Mouse (Mus musculus): ENCODE data around the gene Eps15l1.
A peak's percentile ranks its signal among the peaks of the same experiment; 100 is the strongest.

The Eps15l1 gene

DNA sequence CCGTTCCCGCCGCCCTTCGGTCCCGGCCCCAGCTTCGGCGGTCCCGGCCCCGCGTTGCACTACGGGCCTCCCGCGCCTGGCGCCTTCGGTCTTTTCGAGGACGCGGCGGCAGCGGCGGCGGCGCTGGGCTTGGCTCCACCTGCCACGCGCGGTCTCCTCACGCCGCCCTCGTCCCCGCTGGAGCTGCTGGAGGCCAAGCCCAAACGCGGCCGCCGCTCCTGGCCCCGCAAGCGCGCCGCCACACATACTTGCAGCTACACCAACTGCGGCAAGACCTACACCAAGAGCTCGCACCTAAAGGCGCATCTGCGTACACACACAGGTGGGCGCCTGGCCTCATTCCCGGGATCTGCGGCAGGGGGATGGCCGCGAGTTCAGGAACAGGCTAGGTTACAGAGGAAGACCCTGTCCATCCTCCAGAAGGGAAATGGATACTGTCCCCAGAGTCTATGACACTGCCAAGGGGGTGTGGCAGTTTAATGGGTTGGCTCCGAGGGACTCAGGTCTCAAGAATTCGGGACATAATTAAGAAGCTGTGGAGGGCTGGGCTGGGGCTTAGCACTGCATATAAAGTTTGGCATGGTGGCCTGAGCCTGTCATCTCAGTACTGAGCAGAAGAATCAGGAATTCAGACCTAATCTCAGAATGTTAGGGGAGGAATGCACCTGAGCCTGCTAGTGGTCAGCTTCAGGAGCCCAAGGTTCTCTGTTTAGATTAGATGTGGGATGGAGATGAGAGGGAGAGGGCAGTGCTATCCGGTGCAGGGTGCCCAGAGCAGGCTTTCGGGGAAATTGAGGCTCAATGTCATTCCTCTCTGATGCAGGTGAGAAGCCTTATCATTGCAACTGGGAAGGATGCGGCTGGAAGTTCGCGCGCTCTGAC lies 101.1 kb downstream of the Eps15l1 start:
- DNase-seq (ENCODE audit: low spot score in 2 of 2) = peak in 1 of 2 experiments; percentile 13

- DNase-seq (ENCODE audit: low spot score in 2 of 2) = no peak
Measured at GRCm38 (mm10) chr8:72319397-72319796, 101.9 kb downstream of the Eps15l1 start.

GRCm38 (mm10) chr8:72318801-72319322 lies 102.4 kb downstream of the Eps15l1 start, which contains the start of gene Klf2:
Gene Klf2, plus strand, starts transcription at chr8:72319033.
- DNase-seq (ENCODE audit: low spot score in 2 of 2) = peak; percentile 83 to 87

GRCm38 (mm10) chr8:72317741-72318301 lies 103.4 kb downstream of the Eps15l1 start:
- no peak for DNase-seq (ENCODE audit: low spot score in 2 of 2)

DNA sequence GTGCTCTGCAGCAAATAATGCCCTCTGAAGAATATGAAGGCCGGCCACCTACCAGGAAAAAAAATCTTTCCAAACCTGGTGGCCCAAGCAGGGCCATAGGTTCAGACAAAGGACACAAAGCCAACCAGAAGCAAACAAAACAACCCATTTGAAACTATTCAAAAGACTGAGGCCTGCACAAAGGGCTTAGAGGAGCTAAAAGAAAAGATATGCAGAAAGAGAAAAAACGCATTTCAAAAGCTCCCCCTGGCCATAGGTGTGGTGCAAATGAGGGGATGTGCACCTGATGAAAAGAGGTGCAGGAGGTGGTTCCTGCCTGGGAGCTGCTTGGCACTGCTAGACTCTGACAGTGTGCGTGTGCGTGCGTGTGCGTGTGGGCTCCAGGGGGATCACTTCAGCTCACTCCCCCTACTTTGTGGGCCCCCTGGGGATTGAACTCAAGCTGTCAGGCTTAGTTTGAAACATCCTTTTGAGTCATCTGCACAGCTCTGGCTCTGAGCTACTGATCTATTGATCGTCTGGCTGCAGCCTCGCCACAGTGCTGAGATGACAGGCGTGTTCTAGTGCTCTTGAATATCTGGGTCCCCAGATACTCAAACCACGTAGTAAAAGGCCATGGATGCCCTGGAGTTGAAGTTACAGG lies 105.1 kb downstream of the Eps15l1 start:
- no peak for DNase-seq (ENCODE audit: low spot score in 2 of 2)

- DNase-seq (ENCODE audit: low spot score in 2 of 2) = no peak
Measured at GRCm38 (mm10) chr8:72312926-72313518, 108.2 kb downstream of the Eps15l1 start.

GRCm38 (mm10) chr8:72310849-72311506 lies 110.3 kb downstream of the Eps15l1 start:
- DNase-seq (ENCODE audit: low spot score in 2 of 2) = peak; percentile 73 to 78

DNA sequence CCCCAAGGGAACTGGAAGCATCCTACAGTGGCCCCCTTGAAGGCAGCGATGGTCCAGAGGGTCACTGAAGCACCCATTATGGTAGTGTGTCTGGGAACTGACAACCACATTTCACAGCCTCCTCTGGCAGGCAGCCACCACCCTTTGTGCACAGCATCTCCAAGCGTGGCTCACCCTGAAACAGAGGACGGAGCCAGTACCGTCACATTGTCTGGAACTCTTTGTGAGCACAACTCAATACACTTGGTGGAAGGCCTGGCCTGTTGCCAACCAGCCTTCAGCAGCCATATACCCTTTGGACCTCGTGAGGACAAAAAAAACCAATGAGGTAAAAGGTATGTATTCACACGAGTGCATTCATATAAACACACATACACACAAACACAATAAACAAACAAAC lies 113.0 kb downstream of the Eps15l1 start:
- no peak for DNase-seq (ENCODE audit: low spot score in 2 of 2)

- no peak for DNase-seq (ENCODE audit: low spot score in 2 of 2)
Measured at GRCm38 (mm10) chr8:72306913-72307312, 114.3 kb downstream of the Eps15l1 start.

- DNase-seq (ENCODE audit: low spot score in 2 of 2) = no peak
Measured at GRCm38 (mm10) chr8:72305210-72305905, 115.9 kb downstream of the Eps15l1 start, which contains the start of gene Gm10282. Gene Gm10282, minus strand, starts transcription at chr8:72305260.

DNA sequence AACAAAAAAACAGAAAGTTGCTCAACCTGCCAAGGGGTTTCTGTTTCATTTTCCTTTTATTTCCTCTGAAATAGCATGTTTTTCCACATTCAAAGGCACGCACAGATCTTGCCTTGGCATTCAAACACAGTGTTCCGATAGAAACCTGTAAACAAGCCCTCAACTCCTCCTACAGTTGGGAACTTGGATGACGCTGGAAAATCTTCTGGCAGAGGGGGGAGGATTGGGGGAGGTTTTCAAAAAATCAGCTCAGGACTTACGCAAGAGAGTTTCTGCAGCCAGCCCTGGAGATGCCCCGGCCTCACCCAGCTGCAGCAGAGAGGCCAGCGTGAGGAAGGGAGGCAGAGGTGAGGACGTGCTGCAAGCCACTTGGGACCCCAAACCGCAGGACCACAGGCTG lies 117.6 kb downstream of the Eps15l1 start:
- peak in 1 of 2 experiments; percentile 49 for DNase-seq (ENCODE audit: low spot score in 2 of 2)

DNA sequence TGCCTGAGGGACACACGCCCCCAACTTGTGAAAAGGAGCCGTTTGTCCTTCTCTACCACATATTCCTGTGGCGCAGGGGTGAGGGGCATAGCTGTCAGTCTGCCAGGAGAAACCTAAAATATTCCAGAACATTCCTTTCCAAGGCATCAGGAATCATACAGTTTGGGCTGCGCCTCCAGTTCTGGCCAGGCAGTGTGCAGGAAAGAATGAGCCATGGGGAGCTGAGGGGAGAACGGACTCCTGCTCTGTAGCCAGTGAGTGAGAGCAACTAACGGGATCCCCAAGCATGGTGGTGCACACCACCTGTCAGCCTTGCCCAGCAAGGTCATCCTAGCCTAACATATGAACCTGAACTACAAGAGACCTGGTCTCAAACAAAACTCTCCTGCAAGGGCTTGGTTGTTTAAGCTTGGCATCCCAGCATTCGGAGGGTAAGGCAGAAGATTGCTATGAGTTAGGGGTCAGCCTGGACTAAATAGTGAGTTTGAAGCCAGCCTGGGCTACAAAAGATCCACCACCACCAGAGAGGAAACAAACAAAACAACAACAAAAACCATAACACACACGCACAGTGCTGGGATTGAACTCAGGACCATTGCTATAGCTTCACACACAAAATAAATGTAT lies 118.2 kb downstream of the Eps15l1 start:
- DNase-seq (ENCODE audit: low spot score in 2 of 2) = no peak

- no peak for DNase-seq (ENCODE audit: low spot score in 2 of 2)
Measured at GRCm38 (mm10) chr8:72301497-72301896, 119.8 kb downstream of the Eps15l1 start.

- no peak for DNase-seq (ENCODE audit: low spot score in 2 of 2)
Measured at GRCm38 (mm10) chr8:72300654-72301400, 120.4 kb downstream of the Eps15l1 start.

GRCm38 (mm10) chr8:72298928-72299327 lies 122.3 kb downstream of the Eps15l1 start:
- DNase-seq (ENCODE audit: low spot score in 2 of 2) = no peak

DNA sequence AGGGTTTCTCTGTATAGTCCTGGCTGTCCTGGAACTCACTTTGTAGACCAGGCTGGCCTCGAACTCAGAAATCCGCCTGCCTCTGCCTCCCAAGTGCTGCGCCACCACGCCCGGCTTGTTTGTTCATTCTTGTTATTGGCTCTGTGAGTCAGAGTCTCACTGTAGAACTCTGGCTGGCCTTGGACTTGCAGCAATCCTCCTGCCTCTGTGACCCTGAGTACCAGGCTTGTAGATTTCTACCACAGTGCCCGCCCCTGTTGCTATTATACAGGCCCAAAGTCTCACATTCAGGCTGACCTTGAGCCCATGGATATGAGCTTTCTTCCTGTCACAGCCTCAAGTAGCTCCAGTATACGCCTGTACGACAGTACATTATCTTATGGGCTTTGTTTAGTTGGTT lies 124.7 kb downstream of the Eps15l1 start:
- no peak for DNase-seq (ENCODE audit: low spot score in 2 of 2)

DNA sequence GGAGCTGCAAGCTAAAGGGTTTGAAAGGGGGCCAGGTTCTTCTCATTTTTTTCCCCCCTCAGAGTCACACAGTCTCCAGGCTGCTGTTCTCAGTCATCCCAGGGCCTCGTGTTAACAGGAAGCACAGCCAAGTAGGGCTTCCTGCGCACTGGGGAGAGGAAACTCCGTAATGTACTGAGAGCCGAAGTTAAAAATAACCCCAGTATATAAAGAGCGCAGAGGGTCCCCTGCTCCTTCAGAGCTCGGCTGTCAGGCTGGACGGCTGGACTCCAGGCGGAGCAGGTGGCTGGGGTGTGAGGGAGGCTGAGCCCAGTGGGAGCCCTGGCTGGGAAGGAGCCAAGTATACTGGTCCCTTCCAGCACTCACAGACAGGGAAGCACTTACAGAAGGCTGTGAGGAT lies 125.6 kb downstream of the Eps15l1 start:
- peak; percentile 55 to 61 for DNase-seq (ENCODE audit: low spot score in 2 of 2)

GRCm38 (mm10) chr8:72295125-72295524 lies 126.1 kb downstream of the Eps15l1 start:
- DNase-seq (ENCODE audit: low spot score in 2 of 2) = no peak

DNA sequence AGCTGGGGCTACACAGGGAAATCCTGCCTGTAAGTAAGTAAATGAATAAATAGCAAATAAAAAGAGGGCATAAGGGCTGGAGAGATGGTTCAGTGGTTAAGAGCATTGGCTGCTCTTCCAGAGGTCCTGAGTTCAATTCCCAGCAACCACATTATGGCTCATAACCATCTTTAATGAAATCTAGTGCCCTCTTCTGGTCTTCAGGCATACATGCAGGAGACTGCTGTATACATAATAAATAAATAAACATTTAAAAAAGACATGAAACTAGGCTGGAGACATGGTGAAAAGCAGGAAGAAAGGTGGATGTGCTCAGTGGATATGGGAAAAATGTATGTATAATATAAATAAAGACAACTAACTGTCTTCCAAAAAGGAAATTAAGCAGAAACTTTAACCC lies 128.0 kb downstream of the Eps15l1 start:
- DNase-seq (ENCODE audit: low spot score in 2 of 2) = no peak

GRCm38 (mm10) chr8:72291104-72291503 lies 130.2 kb downstream of the Eps15l1 start:
- DNase-seq (ENCODE audit: low spot score in 2 of 2) = no peak

Measured in right cerebral cortex, adult 2 months (tissue).